Mouse (Mus musculus): Measurements from ENCODE around the gene Pik3r5. TPM values are rescaled to one million over a fixed set of nuclear protein-coding genes. Genes with fewer than 3 reads are reported as not detected.

The Pik3r5 gene
- polyA plus RNA-seq, 1 experiment from 2014 or later = 0.92 TPM

GRCm38 (mm10) chr11:68467441-68467840 is 35.5 kb downstream of the Pik3r5 start:
- DNase-seq (ENCODE audit: low spot score, missing footprints) = no peak
- Histone ChIP-seq H3K27me3 (ENCODE audit: control insufficient read depth, insufficient read depth, low read length) (no peaks in the 10 kb centered on the region), H3K36me3 (ENCODE audit: control insufficient read depth, insufficient read depth, low read length) (no peaks in the 10 kb centered on the region), H3K27ac (ENCODE audit: low read depth, low read length) (no peak overlapping the region), H3K4me2 (no peak overlapping the region), H3K4me1 (ENCODE audit: control insufficient read depth, insufficient read depth, low read length) (no peaks in the 10 kb centered on the region), H3K9ac (ENCODE audit: low read length) (no peak overlapping the region), H3K9me3 (ENCODE audit: control insufficient read depth, low read length) (no peaks in the 10 kb centered on the region), H3K4me3 (ENCODE audit: low read depth, low read length) (no peak overlapping the region)
- ATAC-seq (ENCODE audit: low FRiP score) = no peak
- WGBS = 85% methylated on average over 7 of the region's 7 CpGs

GRCm38 (mm10) chr11:68467962-68468612 is 36.2 kb downstream of the Pik3r5 start:
- H3K9ac ChIP-seq (ENCODE audit: low read length) = no peak overlapping the region
- no peaks in the 10 kb centered on the region for H3K27me3 ChIP-seq (ENCODE audit: control insufficient read depth, insufficient read depth, low read length)
- H3K4me3 ChIP-seq (ENCODE audit: low read depth, low read length) = no peak overlapping the region
- ATAC-seq (ENCODE audit: low FRiP score) (no peak), DNase-seq (ENCODE audit: low spot score, missing footprints) (no peak)
- no peak overlapping the region for H3K27ac ChIP-seq (ENCODE audit: low read depth, low read length)
- H3K4me2 ChIP-seq = no peak overlapping the region
- WGBS = 68% methylated on average over 9 of the region's 9 CpGs
- no peaks in the 10 kb centered on the region for H3K4me1 ChIP-seq (ENCODE audit: control insufficient read depth, insufficient read depth, low read length)
- H3K9me3 ChIP-seq (ENCODE audit: control insufficient read depth, low read length) = no peaks in the 10 kb centered on the region
- H3K36me3 ChIP-seq (ENCODE audit: control insufficient read depth, insufficient read depth, low read length) = no peaks in the 10 kb centered on the region

GRCm38 (mm10) chr11:68468886-68469285 is 37.0 kb downstream of the Pik3r5 start:
- H3K9ac ChIP-seq (ENCODE audit: low read length) = no peak overlapping the region
- WGBS = 88% methylated on average over 4 of the region's 4 CpGs
- H3K4me2 ChIP-seq = no peak overlapping the region
- H3K27ac ChIP-seq (ENCODE audit: low read depth, low read length) = no peak overlapping the region
- no peaks in the 10 kb centered on the region for H3K36me3 ChIP-seq (ENCODE audit: control insufficient read depth, insufficient read depth, low read length)
- no peaks in the 10 kb centered on the region for H3K4me1 ChIP-seq (ENCODE audit: control insufficient read depth, insufficient read depth, low read length)
- H3K4me3 ChIP-seq (ENCODE audit: low read depth, low read length) = no peak overlapping the region
- H3K27me3 ChIP-seq (ENCODE audit: control insufficient read depth, insufficient read depth, low read length) = no peaks in the 10 kb centered on the region
- H3K9me3 ChIP-seq (ENCODE audit: control insufficient read depth, low read length) = no peaks in the 10 kb centered on the region
- no peak for DNase-seq (ENCODE audit: low spot score, missing footprints)
- ATAC-seq (ENCODE audit: low FRiP score) = no peak

- Histone ChIP-seq H3K9ac (ENCODE audit: low read length) (no peak overlapping the region), H3K27me3 (ENCODE audit: control insufficient read depth, insufficient read depth, low read length) (no peaks in the 10 kb centered on the region), H3K4me3 (ENCODE audit: low read depth, low read length) (no peak overlapping the region), H3K27ac (ENCODE audit: low read depth, low read length) (no peak overlapping the region), H3K9me3 (ENCODE audit: control insufficient read depth, low read length) (no peaks in the 10 kb centered on the region), H3K36me3 (ENCODE audit: control insufficient read depth, insufficient read depth, low read length) (no peaks in the 10 kb centered on the region), H3K4me2 (no peak overlapping the region), H3K4me1 (ENCODE audit: control insufficient read depth, insufficient read depth, low read length) (no peaks in the 10 kb centered on the region)
- ATAC-seq (ENCODE audit: low FRiP score) = no peak
- WGBS = 84% methylated on average over 5 of the region's 5 CpGs
- no peak for DNase-seq (ENCODE audit: low spot score, missing footprints)
Observed at GRCm38 (mm10) chr11:68472162-68472849, 40.4 kb downstream of the Pik3r5 start.

GRCm38 (mm10) chr11:68474600-68474999 is 42.7 kb downstream of the Pik3r5 start:
- H3K27me3 ChIP-seq (ENCODE audit: control insufficient read depth, insufficient read depth, low read length) = no peaks in the 10 kb centered on the region
- H3K36me3 ChIP-seq (ENCODE audit: control insufficient read depth, insufficient read depth, low read length) = no peaks in the 10 kb centered on the region
- ATAC-seq (ENCODE audit: low FRiP score) (no peak), DNase-seq (ENCODE audit: low spot score, missing footprints) (no peak)
- no peaks in the 10 kb centered on the region for H3K4me1 ChIP-seq (ENCODE audit: control insufficient read depth, insufficient read depth, low read length)
- 86% methylated on average over 6 of the region's 6 CpGs for WGBS
- H3K4me2 ChIP-seq = no peak overlapping the region
- H3K9ac ChIP-seq (ENCODE audit: low read length) = no peak overlapping the region
- no peak overlapping the region for H3K27ac ChIP-seq (ENCODE audit: low read depth, low read length)
- no peaks in the 10 kb centered on the region for H3K9me3 ChIP-seq (ENCODE audit: control insufficient read depth, low read length)
- H3K4me3 ChIP-seq (ENCODE audit: low read depth, low read length) = no peak overlapping the region

- Histone ChIP-seq H3K9ac (ENCODE audit: low read length) (no peak overlapping the region), H3K27me3 (ENCODE audit: control insufficient read depth, insufficient read depth, low read length) (no peaks in the 10 kb centered on the region), H3K4me1 (ENCODE audit: control insufficient read depth, insufficient read depth, low read length) (no peaks in the 10 kb centered on the region), H3K27ac (ENCODE audit: low read depth, low read length) (no peak overlapping the region), H3K4me3 (ENCODE audit: low read depth, low read length) (no peak overlapping the region), H3K36me3 (ENCODE audit: control insufficient read depth, insufficient read depth, low read length) (no peaks in the 10 kb centered on the region), H3K9me3 (ENCODE audit: control insufficient read depth, low read length) (no peaks in the 10 kb centered on the region), H3K4me2 (no peak overlapping the region)
- WGBS = 90% methylated on average over 7 of the region's 7 CpGs
- ATAC-seq (ENCODE audit: low FRiP score) (no peak), DNase-seq (ENCODE audit: low spot score, missing footprints) (no peak)
Observed at GRCm38 (mm10) chr11:68475676-68476075, 43.8 kb downstream of the Pik3r5 start.

GRCm38 (mm10) chr11:68477661-68478060 is 45.7 kb downstream of the Pik3r5 start:
- 87% methylated on average over 6 of the region's 6 CpGs for WGBS
- Histone ChIP-seq H3K4me1 (ENCODE audit: control insufficient read depth, insufficient read depth, low read length) (no peaks in the 10 kb centered on the region), H3K4me3 (ENCODE audit: low read depth, low read length) (no peak overlapping the region), H3K9ac (ENCODE audit: low read length) (no peak overlapping the region), H3K4me2 (no peak overlapping the region), H3K27ac (ENCODE audit: low read depth, low read length) (no peak overlapping the region), H3K9me3 (ENCODE audit: control insufficient read depth, low read length) (no peaks in the 10 kb centered on the region), H3K36me3 (ENCODE audit: control insufficient read depth, insufficient read depth, low read length) (no peaks in the 10 kb centered on the region), H3K27me3 (ENCODE audit: control insufficient read depth, insufficient read depth, low read length) (no peaks in the 10 kb centered on the region)
- DNase-seq (ENCODE audit: low spot score, missing footprints) (no peak), ATAC-seq (ENCODE audit: low FRiP score) (no peak)

- WGBS = 89% methylated on average over 3 of the region's 3 CpGs
- no peaks in the 10 kb centered on the region for H3K4me1 ChIP-seq (ENCODE audit: control insufficient read depth, insufficient read depth, low read length)
- no peaks in the 10 kb centered on the region for H3K9me3 ChIP-seq (ENCODE audit: control insufficient read depth, low read length)
- no peak for DNase-seq (ENCODE audit: low spot score, missing footprints)
- no peak overlapping the region for H3K27ac ChIP-seq (ENCODE audit: low read depth, low read length)
- H3K27me3 ChIP-seq (ENCODE audit: control insufficient read depth, insufficient read depth, low read length) = no peaks in the 10 kb centered on the region
- H3K4me3 ChIP-seq (ENCODE audit: low read depth, low read length) = no peak overlapping the region
- no peak for ATAC-seq (ENCODE audit: low FRiP score)
- H3K36me3 ChIP-seq (ENCODE audit: control insufficient read depth, insufficient read depth, low read length) = no peaks in the 10 kb centered on the region
- H3K4me2 ChIP-seq = no peak overlapping the region
- no peak overlapping the region for H3K9ac ChIP-seq (ENCODE audit: low read length)
Observed at GRCm38 (mm10) chr11:68478574-68478981, 46.7 kb downstream of the Pik3r5 start.

GRCm38 (mm10) chr11:68480660-68481059 is 48.7 kb downstream of the Pik3r5 start:
- Histone ChIP-seq H3K9ac (ENCODE audit: low read length) (no peak overlapping the region), H3K4me1 (ENCODE audit: control insufficient read depth, insufficient read depth, low read length) (no peaks in the 10 kb centered on the region), H3K4me2 (no peak overlapping the region), H3K4me3 (ENCODE audit: low read depth, low read length) (no peak overlapping the region), H3K27me3 (ENCODE audit: control insufficient read depth, insufficient read depth, low read length) (no peaks in the 10 kb centered on the region), H3K9me3 (ENCODE audit: control insufficient read depth, low read length) (no peaks in the 10 kb centered on the region), H3K36me3 (ENCODE audit: control insufficient read depth, insufficient read depth, low read length) (no peaks in the 10 kb centered on the region), H3K27ac (ENCODE audit: low read depth, low read length) (no peak overlapping the region)
- 94% methylated on average over 4 of the region's 4 CpGs for WGBS
- DNase-seq (ENCODE audit: low spot score, missing footprints) (no peak), ATAC-seq (ENCODE audit: low FRiP score) (no peak)

Measured in midbrain, embryonic 11.5 days (tissue).